Mouse (Mus musculus) liver, adult (tissue): Measurements from ENCODE around the gene Zfp879.

Experiments
- GATA4 ChIP-seq: IDR thresholded peaks from 2 replicates; pipeline ENCODE4 v1.6.1; 2014; ENCODE audit warnings: mild to moderate bottlenecking, low read length; ENCODE audit not compliant: insufficient replicate concordance

The Zfp879 gene

DNA sequence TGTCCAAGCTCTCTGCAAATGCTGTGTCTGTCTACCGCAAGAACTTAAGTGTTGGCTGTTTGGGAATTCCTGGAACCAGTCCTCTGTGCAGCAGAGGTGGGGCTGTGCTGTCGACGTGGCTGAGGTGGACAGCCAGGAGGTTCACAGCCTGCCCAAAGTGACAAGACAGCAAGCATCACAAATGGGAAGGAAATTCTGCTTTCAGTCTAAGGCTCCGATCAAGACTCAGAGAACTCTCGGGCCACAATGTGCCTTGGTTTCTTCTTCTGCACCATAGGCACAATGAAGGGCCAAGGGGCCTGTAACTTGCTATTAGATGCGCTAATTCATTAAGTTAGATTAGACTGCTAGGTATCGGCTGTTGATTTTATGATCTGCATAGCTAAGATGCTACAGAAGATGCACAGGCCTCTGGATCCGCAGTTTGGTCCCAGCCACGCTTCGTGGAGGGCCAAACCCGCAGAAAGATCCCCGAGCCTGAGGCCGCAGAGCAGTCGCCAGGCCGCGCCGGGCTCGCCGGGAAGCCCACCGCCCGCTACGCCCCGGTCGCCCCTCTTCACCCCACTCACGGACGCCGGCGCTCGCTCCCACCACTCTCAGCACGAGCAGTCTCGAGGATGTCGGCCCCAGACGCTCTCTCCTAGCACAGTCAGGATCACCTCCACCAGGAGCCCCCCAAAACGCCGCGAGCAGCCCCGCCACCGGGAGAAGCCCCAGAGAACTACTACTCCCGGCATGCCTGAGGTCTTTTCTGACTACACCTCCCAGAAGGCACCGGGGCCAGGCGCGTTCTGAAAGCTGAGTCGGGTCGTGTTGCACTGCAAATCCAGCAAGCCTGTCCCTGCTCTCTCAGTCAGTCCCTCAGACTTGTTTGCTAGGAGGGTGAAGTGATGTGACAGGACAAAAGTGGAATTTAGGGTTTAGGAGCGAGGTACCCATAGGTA is 14.1 kb downstream of the Zfp879 start, which contains the start of gene Zfp354c:
Zfp354c (minus strand) TSS at position 715 of the 944 bp plus-strand sequence.
- no peak for TF ChIP-seq GATA4

DNA sequence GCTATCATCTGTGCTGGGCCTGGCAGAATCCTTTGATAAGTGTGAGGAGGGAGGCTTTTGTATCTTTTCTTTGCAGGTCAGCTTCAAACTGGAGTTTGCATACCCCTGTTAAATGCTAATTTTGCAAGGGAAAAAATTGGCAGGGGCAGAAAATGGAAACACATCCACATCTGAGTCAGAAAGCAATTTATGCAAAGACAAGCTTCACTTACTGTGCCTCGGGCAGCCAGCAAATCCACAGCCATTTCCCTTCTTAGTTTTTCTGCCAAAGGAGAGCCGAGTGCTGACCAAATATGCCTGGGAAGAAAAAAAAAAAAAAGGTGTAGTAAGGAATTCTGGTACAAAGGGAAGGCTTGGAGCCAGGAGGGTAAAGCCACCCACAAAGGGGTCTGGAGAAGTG is 15.1 kb downstream of the Zfp879 start:
- TF ChIP-seq GATA4: no peak

DNA sequence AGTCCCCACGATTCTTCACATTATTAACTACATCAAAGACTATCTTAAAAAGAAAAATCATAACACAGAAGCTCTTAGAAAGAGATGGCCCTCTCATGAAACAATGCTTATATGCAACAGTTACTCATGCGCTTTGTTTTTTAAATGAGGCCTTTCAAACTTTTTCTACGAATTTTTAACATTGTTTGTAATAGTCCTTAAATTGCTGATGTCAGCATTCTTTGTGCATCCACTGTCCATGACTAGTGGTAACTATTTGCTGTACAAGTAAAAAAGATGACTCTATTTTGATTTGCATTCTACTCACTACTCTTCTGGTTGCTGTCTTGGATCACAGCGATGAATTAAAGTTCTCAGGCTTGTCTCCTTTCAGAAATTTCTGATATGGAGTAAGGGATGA is 27.1 kb downstream of the Zfp879 start:
- no peak for TF ChIP-seq GATA4

DNA sequence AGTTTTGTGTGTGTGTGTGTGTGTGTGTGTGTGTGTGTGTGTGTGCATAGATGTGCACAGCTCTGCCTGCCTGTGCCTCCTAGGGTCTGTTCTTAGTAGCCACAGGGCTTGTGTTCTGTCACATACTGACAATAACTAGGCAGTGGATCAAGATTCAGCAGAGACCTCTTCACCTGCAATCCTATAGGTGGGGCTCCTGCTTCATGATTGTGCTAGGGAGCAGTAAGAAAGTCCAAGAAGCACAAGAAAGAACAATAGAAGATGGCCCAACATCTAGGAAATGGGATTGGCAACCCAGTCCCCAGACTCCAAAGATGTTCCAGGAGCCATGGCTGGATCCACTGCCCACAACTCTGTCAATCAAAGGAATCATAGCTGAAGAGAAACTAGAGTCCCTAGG is 42.5 kb downstream of the Zfp879 start:
- TF ChIP-seq GATA4: no peak

DNA sequence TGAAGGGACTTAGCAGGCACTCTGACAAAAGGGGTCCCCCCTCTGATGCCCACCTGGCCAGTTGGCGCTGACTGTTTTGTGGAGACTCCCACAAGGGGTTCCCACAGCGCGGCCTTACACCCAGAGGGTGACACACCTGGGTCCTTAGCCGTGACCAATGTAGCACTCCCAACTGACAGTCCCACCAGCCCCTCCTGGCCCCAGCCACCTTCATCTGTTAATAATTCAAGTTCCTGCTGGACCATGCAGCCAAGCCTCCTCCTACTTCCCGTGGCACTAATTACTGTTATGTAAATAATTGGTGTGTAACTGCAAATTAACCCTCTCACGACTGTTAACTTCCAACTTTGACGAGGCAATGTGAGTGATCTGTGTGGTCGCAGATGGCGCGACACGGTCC is 43.7 kb downstream of the Zfp879 start:
- no peak for TF ChIP-seq GATA4
